Mouse (Mus musculus): ENCODE results near the gene Ubac2. TPM values are rescaled to one million over a fixed set of nuclear protein-coding genes. Genes with fewer than 3 reads are reported as not detected.

Ubac2 gene
- total RNA-seq, 2 experiments from 2014 or later: 25.9 to 27.4 TPM

DNA sequence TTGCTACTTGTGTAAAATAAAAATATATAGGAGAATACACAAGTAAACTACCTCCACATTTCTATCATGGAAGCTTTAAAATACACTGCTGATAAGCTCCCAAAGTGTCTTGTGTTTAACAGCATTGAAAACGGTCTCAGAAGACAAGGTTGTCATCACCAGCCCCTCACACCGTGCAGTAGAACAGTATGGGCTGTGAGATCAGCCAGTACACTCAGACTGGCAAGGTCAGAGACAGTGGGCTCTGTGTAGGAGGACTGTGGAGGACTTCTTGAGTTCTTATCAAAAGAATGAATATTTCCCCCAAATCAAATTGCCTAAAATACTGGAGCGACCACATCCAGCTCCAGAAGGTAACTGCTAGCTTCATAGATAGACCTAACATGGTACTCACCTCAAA, 61.2 kb downstream of the Ubac2 start:
- intact Hi-C loops (cut with DNase I): no loop called here
- no peak for DNase-seq (ENCODE audit: low spot score)

DNA sequence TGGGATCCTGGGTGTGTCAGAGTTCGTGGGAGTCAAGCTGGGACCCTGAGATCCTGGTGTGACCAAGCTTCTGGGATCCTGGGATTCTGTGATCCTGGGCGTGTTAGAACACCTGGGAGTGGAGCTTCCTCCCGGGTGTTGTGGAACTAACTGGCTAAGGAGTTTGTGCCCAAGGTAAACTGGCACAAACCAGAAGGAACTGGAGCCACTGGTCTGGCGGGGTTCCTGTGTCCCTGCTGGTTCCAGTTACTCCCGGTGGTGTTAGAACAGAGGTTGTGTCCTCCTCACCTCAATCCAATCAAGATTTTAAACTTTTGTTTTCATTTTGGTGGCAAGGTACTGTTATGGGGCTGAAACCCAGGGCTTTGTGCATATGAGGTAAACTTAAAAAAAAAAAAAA, 67.7 kb downstream of the Ubac2 start:
- DNase-seq (ENCODE audit: low spot score): no peak
- intact Hi-C loops (cut with DNase I): no loop called here

DNA sequence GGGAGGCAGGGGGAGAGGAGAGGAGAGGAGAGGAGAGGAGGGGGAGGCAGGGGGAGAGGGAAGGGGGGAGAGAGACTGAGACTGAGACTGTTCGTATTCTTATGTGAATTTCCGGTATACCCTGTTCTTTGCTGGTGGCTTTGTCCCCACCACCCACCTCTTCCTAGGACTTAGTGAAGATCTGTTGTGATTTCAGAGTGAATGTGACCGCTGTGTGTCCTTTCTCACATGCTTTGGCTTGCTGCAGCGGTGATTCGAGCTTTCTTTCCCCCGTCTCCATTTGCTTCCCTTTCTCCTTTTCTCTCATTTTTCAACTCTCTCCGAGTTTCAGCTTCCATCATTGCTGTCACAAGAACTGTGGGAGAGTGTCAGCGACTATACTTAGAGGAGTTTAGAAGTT, 68.3 kb downstream of the Ubac2 start:
- intact Hi-C loops (cut with DNase I): no loop called here
- no peak for DNase-seq (ENCODE audit: low spot score)

DNA sequence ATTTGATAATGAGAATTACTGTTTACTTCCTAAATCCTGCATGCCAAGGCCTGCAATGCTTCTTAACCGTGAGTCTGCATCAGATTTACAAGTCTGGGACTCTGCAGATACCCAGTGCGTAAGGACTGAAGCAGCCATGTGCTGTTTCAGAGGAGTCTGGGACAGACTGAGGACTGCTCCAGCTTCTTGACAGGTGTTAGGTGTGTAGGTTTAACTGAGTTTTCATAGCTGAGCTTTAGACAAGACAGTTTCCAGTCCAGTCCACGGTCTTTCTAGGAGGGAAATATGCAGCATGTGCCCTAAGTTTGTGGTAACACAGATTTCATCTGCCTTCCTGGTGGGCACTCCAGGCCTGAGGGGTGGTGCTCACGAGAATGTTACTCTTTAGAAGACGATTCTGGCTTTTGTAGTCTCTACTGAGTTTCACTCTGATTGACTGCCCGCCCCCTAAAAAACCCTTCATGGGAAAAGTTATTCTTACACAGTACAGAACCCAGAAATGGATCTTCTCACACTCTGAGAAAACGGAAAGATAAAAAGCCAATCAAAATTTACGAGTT, 68.9 kb downstream of the Ubac2 start:
- DNase-seq (ENCODE audit: low spot score): no peak
- intact Hi-C loops (cut with DNase I): no loop called here

DNA sequence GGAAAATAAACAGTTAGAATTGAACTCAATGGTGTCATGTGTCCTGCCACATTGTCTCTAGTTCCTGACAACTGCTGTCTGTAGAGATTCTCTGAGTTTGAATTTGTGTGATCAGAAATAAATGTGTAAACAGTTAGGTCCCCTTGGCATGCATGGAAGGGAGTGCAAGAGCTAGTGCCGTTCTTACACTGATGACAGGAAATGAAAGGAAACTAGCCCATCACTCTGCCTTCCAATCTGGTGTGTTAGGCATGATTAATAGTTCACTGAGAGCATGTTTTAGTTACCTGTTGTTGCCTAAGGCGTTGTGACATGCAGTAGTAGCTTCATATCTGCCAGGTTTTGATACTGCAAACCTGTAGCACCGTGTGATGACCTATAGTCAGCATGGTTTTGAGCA, 69.5 kb downstream of the Ubac2 start:
- intact Hi-C loops (cut with DNase I): no loop called here

DNA sequence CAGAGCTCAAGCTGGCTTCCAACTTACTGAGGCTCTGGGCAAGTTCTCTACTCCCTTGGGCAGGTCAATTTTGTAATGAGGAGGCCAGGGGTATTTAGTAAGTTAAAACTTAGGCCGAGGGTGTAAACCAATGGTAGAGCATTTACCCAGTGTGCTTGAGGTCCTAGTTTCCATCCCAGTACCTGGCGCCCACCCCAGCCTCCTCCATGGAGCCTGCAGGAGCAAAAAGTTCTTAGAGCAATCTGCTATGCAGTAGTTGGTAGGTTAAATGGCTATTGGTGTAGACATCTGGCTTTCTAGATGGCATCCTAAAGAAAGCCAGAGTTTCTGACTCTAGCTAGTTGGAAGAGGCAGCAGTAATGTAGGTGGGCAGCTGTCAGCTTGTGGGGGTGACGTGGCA, 71.0 kb downstream of the Ubac2 start:
- intact Hi-C loops (cut with DNase I): no loop called here
- DNase-seq (ENCODE audit: low spot score): no peak

More for the DNA sequence above, 69.5 kb downstream of the Ubac2 start:
- no peak for DNase-seq (ENCODE audit: low spot score)

DNA sequence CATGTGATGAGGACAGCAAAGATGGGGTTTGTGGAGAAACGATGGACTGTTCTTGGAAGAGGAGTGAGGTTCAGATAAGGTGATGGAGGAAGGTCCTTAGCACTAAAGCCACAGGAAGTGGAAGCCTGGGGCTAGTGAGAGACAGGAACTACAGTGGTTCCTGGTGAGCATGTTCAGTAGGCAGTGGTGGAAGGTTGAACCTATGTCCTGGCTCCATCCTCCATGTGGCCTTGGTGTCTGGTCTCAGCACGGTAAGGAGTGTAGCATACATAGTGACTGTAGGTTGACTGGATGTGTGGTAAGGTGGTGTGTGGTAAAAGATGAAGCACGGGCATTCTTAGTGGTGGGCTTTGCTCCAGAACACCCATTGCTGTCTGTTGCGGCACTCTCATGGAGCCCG, 71.5 kb downstream of the Ubac2 start:
- no peak for DNase-seq (ENCODE audit: low spot score)
- intact Hi-C loops (cut with DNase I): no loop called here

DNA sequence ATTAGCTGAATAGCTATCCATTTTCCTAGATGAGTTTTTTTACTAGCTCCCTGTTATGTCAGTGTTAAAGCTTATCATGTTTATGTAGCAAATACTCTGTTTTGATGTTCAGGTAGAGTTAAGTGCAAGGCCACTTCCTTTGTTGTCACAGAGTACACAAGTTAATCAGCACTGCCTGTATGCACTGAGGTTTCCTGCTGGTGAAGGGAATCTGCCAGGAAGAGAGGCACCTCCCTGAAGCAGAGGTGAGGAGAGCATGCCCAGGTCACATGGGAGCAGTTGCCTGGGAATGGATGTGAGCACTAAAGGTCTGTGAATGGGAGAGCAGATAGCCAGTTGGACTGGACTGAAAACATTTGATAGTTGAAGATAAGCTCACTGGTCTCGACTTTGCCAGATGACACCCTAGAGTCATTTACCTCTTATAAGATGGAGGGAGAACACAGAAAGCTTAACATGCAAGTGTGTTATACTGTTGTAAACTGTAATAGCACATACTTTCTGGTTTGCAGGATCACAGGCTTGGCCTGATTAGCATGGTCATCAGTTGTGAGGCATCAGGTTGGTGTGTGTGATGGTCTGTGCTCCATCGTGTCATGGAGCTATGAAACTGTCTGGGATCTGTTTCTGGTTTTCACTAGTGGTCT, 73.1 kb downstream of the Ubac2 start:
- no peak for DNase-seq (ENCODE audit: low spot score)
- intact Hi-C loops (cut with DNase I): no loop called here

DNA sequence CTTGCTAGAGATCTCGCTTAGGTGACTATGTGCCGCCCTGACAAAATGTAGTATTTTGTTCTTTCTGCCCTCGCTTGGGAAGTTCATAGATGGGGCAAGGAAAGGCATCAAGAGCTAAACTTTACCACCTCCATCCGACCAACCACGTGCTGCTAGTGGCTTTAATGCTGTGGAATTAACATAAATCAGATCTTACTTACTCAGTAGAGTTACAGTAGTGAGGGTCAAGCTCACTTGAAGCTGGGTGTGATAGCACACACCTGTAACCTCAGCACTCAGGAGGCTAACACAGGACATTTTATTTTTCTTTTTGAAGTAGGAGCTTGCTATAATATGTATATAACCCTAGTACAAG, 73.6 kb downstream of the Ubac2 start:
- no peak for DNase-seq (ENCODE audit: low spot score)
- intact Hi-C loops (cut with DNase I): no loop called here

DNA sequence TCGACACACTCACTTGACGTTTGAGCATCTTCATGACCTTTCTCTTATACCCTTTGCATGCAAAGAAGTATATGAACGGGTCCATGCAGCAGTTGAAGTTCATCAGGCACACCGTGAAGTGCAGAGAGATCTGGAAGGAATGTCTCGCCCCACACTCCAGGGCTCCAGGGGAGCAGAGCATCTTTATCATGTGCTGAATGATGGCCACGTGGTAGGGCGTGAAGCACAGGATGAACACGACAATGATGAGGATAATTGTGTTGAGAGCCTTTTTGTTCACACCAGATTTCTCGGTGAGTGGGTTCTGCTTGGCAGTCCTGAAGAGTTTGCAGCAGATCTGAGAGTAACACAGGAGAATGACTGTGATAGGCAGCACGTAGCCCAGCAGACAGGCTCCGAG, 75.7 kb downstream of the Ubac2 start:
- DNase-seq (ENCODE audit: low spot score): no peak
- intact Hi-C loops (cut with DNase I): no loop called here

DNA sequence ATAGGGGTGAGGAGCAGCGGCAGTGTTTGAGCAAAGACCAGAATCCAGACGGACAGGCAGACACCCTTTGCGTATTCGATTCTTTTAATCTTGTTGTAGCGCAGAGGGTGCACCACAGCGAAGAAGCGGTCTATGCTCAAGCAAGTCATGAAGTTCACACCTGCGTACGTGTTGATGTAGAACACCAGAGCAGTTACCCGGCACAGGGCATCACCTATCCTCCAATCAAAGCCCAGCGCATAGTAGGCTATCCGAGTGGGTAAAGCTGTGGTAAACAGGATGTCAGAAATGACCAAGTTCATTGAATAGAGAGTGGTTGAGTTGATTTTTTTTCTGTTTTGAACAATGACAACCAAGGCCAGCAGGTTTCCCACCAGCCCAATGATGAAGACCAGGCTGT, 76.2 kb downstream of the Ubac2 start:
- no peak for DNase-seq (ENCODE audit: low spot score)
- intact Hi-C loops (cut with DNase I): no loop called here

DNA sequence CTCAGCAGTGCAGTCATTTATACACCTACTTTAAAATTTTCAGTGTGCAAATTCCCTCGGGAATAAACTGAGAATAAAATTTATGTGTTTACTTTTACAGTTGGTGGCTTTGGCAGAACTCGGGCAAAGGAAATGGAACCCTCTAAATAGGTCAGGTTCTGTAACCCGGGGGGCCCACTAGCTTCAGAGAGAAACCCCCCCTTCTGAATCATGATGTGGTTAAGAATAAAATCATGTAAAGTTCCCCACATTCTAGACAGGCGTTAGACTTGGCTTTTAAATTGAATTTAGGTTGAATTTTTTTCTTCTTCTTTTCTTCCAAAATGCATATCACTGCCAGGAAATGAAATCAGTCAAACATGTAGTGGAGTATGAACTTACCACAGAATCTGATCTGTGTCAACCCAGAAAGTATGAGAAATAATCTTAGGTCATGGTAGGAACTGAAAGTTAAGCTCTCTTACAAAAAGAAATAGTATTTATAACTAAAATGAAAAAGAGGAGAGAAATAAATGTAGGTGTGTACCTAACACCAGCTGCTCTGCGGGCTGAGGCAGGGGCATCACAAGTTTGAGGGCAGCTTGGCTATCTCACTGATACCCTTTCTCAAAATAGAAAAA, 76.9 kb downstream of the Ubac2 start:
- no peak for DNase-seq (ENCODE audit: low spot score)
- intact Hi-C loops (cut with DNase I): no loop called here

DNA sequence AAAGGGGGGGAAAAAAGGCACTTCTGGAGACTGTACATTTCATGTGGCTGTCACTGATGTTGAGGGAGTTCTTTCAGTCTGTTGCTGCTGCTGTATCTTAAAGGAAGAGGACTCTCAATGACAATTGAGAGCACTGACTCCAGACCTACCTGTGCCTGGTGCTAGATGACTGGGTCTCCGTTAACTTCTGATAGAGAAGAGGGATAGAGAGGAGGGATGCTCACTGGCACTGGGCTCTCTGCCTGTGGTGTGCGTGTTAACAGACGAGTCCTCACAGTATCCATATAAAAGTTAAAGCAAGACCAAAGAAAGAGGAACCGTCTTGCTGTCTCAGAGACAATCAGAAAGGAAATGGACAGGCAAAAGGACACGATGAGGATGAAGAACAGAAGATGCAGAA, 77.9 kb downstream of the Ubac2 start:
- intact Hi-C loops (cut with DNase I): no loop called here
- DNase-seq (ENCODE audit: low spot score): no peak

DNA sequence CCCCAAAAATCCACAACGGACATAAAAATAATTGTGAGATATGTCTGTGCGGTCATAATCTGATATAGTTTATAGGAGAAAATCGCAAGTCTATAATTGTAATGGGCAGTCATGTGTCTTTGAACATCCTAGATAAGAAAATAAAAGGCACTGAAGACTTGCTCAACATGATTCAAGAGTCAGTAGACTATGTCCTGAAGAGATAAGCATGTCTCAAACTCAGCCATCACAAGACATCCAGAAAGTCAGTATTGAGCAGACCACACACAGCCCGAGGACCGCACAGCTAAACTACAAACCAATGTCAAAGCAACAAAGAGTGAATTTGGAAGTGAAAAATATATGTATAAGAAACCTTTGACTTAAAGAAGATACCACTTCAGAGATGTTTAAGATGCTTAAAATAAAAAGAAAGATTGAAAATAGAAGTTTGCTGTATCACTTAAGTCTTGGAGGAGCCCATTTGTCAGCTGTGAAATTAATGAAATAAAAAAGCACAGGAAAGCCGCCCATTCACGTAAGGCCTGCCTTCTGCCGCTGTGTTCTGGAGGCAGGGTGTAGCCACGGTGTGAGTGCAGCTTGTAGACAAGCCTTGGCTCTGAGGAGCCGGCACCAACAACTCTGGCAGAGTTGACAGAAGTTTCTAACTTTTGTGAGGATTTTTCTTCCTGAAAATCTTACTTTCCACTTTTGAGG, 78.9 kb downstream of the Ubac2 start:
- intact Hi-C loops (cut with DNase I): no loop called here

DNA sequence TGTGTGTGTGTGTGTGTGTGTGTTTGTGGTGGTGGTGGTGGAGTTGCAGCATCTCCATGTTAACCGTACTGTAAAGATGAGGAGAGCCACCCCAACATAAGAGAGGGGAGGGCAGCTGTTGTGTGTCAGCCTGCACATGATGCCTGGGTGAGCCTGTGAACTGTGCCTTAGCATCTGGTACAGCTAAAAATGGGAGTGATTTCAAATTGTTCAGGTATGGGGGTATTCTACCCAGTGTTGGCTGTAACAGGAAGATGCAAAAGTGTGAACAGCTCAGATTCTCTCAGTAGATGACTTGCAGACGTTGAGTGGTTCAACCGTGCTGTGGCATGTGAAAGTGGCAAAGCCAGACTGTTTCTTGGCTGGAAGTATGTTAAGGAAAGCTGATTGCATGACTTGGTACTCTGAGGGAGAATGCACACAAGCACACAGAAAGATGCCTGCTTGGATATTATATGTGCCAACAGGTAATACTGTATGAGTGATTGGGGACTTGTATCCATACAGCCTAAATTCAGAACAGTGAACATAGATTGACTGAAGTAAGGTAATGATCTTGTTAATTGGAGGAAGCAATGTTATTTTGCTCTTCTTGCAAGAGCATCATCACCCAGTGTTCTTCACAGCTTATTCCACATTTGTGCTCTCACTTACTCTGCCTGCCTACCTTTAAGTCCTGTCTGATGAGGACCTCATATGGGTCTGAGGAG, 79.8 kb downstream of the Ubac2 start:
- DNase-seq (ENCODE audit: low spot score): no peak
- intact Hi-C loops (cut with DNase I): no loop called here

More for the DNA sequence above, 78.9 kb downstream of the Ubac2 start:
- DNase-seq (ENCODE audit: low spot score): no peak

DNA sequence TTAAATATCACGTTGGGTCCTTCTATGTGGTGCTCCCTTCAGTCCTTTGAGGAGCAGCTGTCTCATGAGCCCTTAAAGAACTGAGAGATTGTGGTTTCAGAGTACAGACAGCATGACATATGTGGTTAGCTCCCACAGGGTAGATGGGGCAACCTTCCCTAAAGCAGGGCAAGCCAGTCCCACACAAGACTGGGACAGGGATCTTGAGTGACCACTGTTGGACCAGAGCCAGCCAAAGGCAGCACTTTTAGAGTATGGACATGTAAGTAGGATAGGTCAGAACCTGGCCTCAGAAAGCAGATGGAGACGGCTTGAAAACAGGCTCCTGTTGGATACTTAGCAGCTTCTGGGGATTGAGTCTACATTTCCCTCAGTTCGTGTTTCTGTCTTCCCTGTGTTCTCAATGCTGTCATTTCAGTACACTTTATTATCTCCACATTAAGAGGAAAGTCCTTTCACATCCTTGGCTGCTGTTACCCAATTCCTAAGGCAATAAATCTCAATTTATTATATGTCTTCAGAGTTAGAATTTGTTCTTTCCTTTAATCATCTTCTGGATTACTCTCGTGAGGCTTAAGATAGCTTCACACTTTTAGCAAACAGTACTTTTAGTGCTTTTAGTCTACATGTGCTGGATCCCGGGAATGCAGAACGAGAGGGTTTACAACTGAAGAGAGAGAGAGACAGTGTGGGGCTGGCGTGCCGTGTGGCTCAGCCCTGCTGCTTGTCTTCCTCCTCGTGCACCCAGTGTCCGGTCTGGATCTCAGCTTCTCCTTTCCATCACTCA, 80.5 kb downstream of the Ubac2 start:
- no peak for DNase-seq (ENCODE audit: low spot score)
- intact Hi-C loops (cut with DNase I): no loop called here

DNA sequence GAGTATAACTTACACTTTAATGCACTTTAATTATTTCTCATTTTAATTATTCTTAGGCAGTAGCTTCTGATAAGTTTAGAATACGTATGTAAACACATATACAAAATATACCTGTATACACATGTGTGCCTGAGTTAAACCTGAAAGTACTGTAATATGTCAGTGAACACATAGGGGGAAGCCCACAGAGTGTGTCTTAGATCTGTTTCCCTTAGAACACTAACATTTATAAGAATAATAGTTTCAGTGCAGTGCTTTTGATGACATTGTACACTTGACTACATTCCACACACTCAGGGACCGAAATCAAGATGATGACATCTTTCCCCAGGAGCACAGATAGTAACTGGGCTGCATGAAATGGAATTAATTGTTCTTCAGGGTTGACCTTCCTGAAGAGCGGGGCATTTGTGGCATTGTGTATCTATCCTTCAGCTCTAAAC, 81.1 kb downstream of the Ubac2 start:
- intact Hi-C loops (cut with DNase I): no loop called here
- DNase-seq (ENCODE audit: low spot score): no peak

DNA sequence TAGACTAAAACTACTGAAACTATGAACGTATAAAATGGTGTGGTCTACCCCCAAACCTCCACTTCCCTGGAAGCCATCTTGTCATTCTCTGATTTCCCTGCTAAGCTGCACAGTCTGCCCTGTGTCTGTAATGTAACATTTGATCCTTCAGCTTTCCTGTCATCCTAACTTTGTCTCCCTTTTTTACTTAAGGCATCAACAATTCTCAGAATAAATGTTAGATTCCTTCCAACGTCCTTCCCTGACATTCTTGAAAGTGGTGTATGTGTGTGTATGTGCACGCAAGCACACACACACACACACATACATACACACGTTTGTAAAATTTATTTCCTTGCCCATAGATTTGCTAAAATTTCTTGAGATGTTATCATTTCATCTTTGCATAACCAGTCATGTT, 81.6 kb downstream of the Ubac2 start:
- intact Hi-C loops (cut with DNase I): no loop called here

DNA sequence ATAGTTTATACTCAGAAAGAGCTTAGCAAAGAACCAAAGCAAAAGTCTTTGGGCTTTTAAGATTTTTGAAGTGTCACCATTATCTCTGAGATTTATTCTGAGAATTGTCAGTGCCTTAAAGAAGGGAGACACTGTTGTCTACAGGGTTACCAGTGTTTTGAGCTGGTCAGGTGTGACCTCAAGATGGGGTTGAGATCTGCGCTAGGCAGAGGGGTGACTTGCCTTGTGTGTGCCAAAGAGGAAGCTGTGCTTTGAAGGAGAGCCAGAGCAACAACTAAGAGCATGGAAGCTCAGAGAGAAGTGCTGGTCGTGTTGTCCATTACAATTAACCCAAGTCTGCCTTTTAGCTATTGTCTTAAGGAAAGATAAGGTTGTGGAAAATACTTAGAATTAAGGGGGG, 82.1 kb downstream of the Ubac2 start:
- intact Hi-C loops (cut with DNase I): no loop called here
- no peak for DNase-seq (ENCODE audit: low spot score)

More for the DNA sequence above, 81.6 kb downstream of the Ubac2 start:
- no peak for DNase-seq (ENCODE audit: low spot score)

DNA sequence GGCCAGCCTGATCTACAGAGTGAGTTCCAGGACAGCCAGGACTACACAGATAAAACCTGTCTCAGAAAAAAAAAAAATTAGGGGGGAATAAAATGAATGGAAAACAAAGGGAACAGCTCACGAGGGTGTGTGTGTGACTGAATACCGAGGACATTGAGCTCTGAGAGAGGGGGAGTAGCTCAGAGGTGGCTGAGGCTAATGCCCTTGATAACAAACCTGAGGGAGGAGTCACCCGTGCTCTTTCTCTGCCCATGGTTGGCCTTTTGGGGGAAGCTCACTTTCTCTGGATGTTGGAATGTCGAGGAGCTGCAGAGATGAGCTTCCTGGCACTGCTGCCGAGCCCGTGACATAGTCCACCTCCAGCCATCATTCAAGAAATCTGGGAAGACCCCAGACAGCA, 82.6 kb downstream of the Ubac2 start:
- no peak for DNase-seq (ENCODE audit: low spot score)
- intact Hi-C loops (cut with DNase I): no loop called here
